ENCODE assay signal across 17 mouse cellular contexts in the genomic region with DNA sequence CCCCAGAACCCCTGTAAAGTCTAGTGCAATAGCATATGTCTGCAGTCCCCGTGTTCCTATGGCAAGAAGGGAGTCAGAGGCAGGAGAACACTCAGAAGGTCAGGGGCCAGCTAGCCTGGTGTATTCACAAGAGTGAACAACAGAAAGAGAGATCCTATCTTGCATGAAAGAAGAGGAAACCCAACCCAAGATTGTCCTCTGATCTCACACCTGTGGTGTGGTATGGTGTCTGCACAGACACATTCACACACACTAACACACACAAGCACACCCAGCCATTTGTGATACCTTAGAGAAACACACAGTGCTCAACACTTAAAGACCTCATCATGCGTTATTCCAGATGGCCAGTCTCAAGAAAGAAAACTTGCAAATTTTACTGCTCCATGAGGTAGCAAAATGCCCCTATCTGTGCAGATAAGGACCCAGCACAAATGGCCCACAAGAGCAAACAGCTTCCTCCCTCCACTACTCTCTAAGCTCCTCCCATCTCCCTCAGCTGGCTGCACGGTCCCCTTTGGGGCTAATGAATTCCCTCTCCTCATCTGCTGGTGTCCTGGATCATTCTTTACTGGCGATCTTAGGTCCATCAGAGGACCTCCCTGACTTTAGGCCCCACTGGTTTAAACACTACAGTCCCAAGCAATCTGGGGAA.
DNase-seq lines count a peak whose midpoint lies in the region; ATAC-seq and TF ChIP-seq lines count a peak whose summit lies in the region.
"Had no signal": no experiment of that assay in that cellular context is flagged by ENCODE, and none has a peak within 500 bp of the region (broad histone marks: within the 10 kb centered on the region; RNA-seq: fewer than 3 reads in every experiment).

No protein-coding gene starts in this region.

- intact Hi-C loops in heart, adult 2 months (cut with DNase I) = no loop called here

- H3K27ac ChIP-seq in liver, embryonic 13.5 days = no peak overlapping the region
- H3K27ac ChIP-seq in liver, embryonic 12.5 days = no peak overlapping the region
- H3K27ac ChIP-seq in small intestine, adult 2 months (ENCODE audit: insufficient read depth, low read depth, low read length) = peak overlapping the region; percentile 60
- H3K27ac ChIP-seq in heart, adult 2 months = no peak overlapping the region
- H3K27ac ChIP-seq in hindbrain, embryonic 14.5 days = no peak overlapping the region
- H3K27ac ChIP-seq: embryonic facial prominence, embryonic 13.5 days; hindbrain, embryonic 15.5 days; kidney, embryonic 15.5 days; layer of hippocampus, adult 2 months; limb, embryonic 15.5 days; lung, embryonic 15.5 days had no signal

- WGBS in liver, embryonic 13.5 days (ENCODE audit: insufficient replicate concordance) = 25% methylated on average over 4 of the region's 4 CpGs
- 31% methylated on average over 4 of the region's 4 CpGs for WGBS in liver, embryonic 12.5 days (ENCODE audit: insufficient replicate concordance)
- WGBS in small intestine, adult 2 months = 25% methylated on average over 4 of the region's 4 CpGs
- WGBS in heart, adult 2 months = 64% methylated on average over 4 of the region's 4 CpGs
- WGBS in hindbrain, embryonic 14.5 days = 53% methylated on average over 4 of the region's 4 CpGs

- no peak for TF ChIP-seq POLR2A in small intestine, adult 2 months (IDR thresholded peaks at IDR 0.05; ENCODE audit: low read depth, low read length)
- no peak for TF ChIP-seq POLR2A in heart, adult 2 months (IDR thresholded peaks at IDR 0.05; ENCODE audit: insufficient read depth, low read depth, low read length)

- DNase-seq in liver, embryonic 13.5 days = no peak
- no peak for DNase-seq in adrenal gland, postnatal 10 days
- DNase-seq in left cerebral cortex, adult 18-20 months (ENCODE audit: low spot score in 2 of 2) = no peak
- no peak for DNase-seq in heart, adult 2 months
- no peak for DNase-seq in hindbrain, embryonic 14.5 days (ENCODE audit: low spot score)
- DNase-seq: adrenal gland, adult 2 months; cerebellum, adult 18-20 months; heart, adult 11 months had no signal

- no peaks in the 10 kb centered on the region for H3K36me3 ChIP-seq in liver, embryonic 13.5 days
- H3K36me3 ChIP-seq in liver, embryonic 12.5 days = no peaks in the 10 kb centered on the region
- no peaks in the 10 kb centered on the region for H3K36me3 ChIP-seq in small intestine, adult 2 months (ENCODE audit: control insufficient read depth, insufficient read depth, low read length)
- no peaks in the 10 kb centered on the region for H3K36me3 ChIP-seq in heart, adult 2 months (ENCODE audit: control insufficient read depth, insufficient read depth, low read length)
- H3K36me3 ChIP-seq in hindbrain, embryonic 14.5 days (replicated peaks; ENCODE audit: control insufficient read depth, insufficient read depth) = no peaks in the 10 kb centered on the region
- H3K36me3 ChIP-seq: embryonic facial prominence, embryonic 13.5 days; hindbrain, embryonic 15.5 days; kidney, embryonic 15.5 days; limb, embryonic 15.5 days; lung, embryonic 15.5 days had no signal

- no peak overlapping the region for H3K4me3 ChIP-seq in liver, embryonic 13.5 days (replicated peaks)
- H3K4me3 ChIP-seq in liver, embryonic 12.5 days = no peak overlapping the region
- no peak overlapping the region for H3K4me3 ChIP-seq in small intestine, adult 2 months (ENCODE audit: low read depth, low read length)
- H3K4me3 ChIP-seq in heart, adult 2 months = no peak overlapping the region
- no peak overlapping the region for H3K4me3 ChIP-seq in hindbrain, embryonic 14.5 days (replicated peaks; ENCODE audit: low read length)
- H3K4me3 ChIP-seq: embryonic facial prominence, embryonic 13.5 days; hindbrain, embryonic 15.5 days; kidney, embryonic 15.5 days; layer of hippocampus, adult 2 months; limb, embryonic 15.5 days; lung, embryonic 15.5 days had no signal

- no peak overlapping the region for H3K4me2 ChIP-seq in liver, embryonic 13.5 days
- H3K4me2 ChIP-seq in liver, embryonic 12.5 days = no peak overlapping the region
- no peak overlapping the region for H3K4me2 ChIP-seq in hindbrain, embryonic 14.5 days (replicated peaks)
- H3K4me2 ChIP-seq: embryonic facial prominence, embryonic 13.5 days; hindbrain, embryonic 15.5 days; kidney, embryonic 15.5 days; limb, embryonic 15.5 days; lung, embryonic 15.5 days had no signal

- H3K79me2 ChIP-seq in heart, adult 2 months (replicated peaks; ENCODE audit: control insufficient read depth, insufficient read depth, low read length) = no peaks in the 10 kb centered on the region

- peaks cover 9% of the 10 kb centered on the region for H3K4me1 ChIP-seq in liver, embryonic 13.5 days (replicated peaks)
- peaks cover 12% of the 10 kb centered on the region for H3K4me1 ChIP-seq in liver, embryonic 12.5 days
- H3K4me1 ChIP-seq in small intestine, adult 2 months (ENCODE audit: control insufficient read depth, insufficient read depth, insufficient read length, low read length) = peaks cover 17% of the 10 kb centered on the region; the same call in 1 of the 2 replicates
- no peaks in the 10 kb centered on the region; the same call in none of the 2 replicates for H3K4me1 ChIP-seq in heart, adult 2 months (ENCODE audit: control insufficient read depth, insufficient read depth, low read length)
- H3K4me1 ChIP-seq in hindbrain, embryonic 14.5 days (replicated peaks; ENCODE audit: control insufficient read depth, insufficient read depth, low read length) = no peaks in the 10 kb centered on the region; the same call in 1 of the 2 replicates

- H3K9me3 ChIP-seq in liver, embryonic 13.5 days (replicated peaks) = no peaks in the 10 kb centered on the region
- H3K9me3 ChIP-seq in liver, embryonic 12.5 days (replicated peaks) = no peaks in the 10 kb centered on the region
- no peaks in the 10 kb centered on the region for H3K9me3 ChIP-seq in hindbrain, embryonic 14.5 days (ENCODE audit: control insufficient read depth, low read length)
- H3K9me3 ChIP-seq: embryonic facial prominence, embryonic 13.5 days; hindbrain, embryonic 15.5 days; kidney, embryonic 15.5 days; limb, embryonic 15.5 days; lung, embryonic 15.5 days had no signal

- H3K9ac ChIP-seq in liver, embryonic 13.5 days = no peak overlapping the region
- no peak overlapping the region for H3K9ac ChIP-seq in liver, embryonic 12.5 days
- no peak overlapping the region for H3K9ac ChIP-seq in heart, adult 2 months (ENCODE audit: low read depth, low read length)
- no peak overlapping the region for H3K9ac ChIP-seq in hindbrain, embryonic 14.5 days
- H3K9ac ChIP-seq: embryonic facial prominence, embryonic 13.5 days; hindbrain, embryonic 15.5 days; kidney, embryonic 15.5 days; limb, embryonic 15.5 days; lung, embryonic 15.5 days had no signal

- peak; percentile 50; the same call in 1 of the 2 replicates for ATAC-seq in liver, embryonic 13.5 days (ENCODE audit: low read depth)
- ATAC-seq in liver, embryonic 12.5 days = no peak
- ATAC-seq in inflammation-experienced regulatory T-cells, adult 6 months = peak; percentile 74
- no peak for ATAC-seq in hindbrain, embryonic 14.5 days (ENCODE audit: low FRiP score)

- TF ChIP-seq CTCF in small intestine, adult 2 months (IDR thresholded peaks at IDR 0.05; ENCODE audit: extremely low read depth, insufficient read length, insufficient replicate concordance, low read depth, low read length) = no peak
- TF ChIP-seq CTCF in heart, adult 2 months (IDR thresholded peaks at IDR 0.05) = no peak

- no peak for TF ChIP-seq EP300 in heart, adult 2 months (IDR thresholded peaks at IDR 0.05; ENCODE audit: insufficient read depth, low read depth, low read length)

- no peaks in the 10 kb centered on the region for H3K27me3 ChIP-seq in liver, embryonic 13.5 days
- H3K27me3 ChIP-seq in liver, embryonic 12.5 days (replicated peaks) = no peaks in the 10 kb centered on the region; the same call in 1 of the 2 replicates
- no peaks in the 10 kb centered on the region for H3K27me3 ChIP-seq in small intestine, adult 2 months (ENCODE audit: control insufficient read depth, insufficient read depth, low read length)
- no peaks in the 10 kb centered on the region; the same call in 1 of the 2 replicates for H3K27me3 ChIP-seq in heart, adult 2 months (ENCODE audit: control insufficient read depth, insufficient read depth, low read length)
- H3K27me3 ChIP-seq in hindbrain, embryonic 14.5 days (ENCODE audit: control insufficient read depth, insufficient read depth, low read length) = no peaks in the 10 kb centered on the region
- H3K27me3 ChIP-seq: embryonic facial prominence, embryonic 13.5 days; hindbrain, embryonic 15.5 days; kidney, embryonic 15.5 days; limb, embryonic 15.5 days; lung, embryonic 15.5 days had no signal

Comparison
In these comparisons a context has a peak if more than half of its experiments do, and no peak if none do; other contexts are left out.
1. ATAC-seq: peak in liver, embryonic 13.5 days (single experiment) and inflammation-experienced regulatory T-cells, adult 6 months (single experiment); none in liver, embryonic 12.5 days (single experiment) and hindbrain, embryonic 14.5 days (single experiment).